Mouse (Mus musculus): ENCODE measurements around the gene Itgbl1. TPM values are rescaled to one million over a fixed set of nuclear protein-coding genes. Genes with fewer than 3 reads are reported as not detected.

Gene Itgbl1
- not detected in 2 replicates for polyA plus RNA-seq (2012)

GRCm38 (mm10) chr14:123659921-123660385, at the start of gene Itgbl1:
Itgbl1 (plus strand) TSS chr14:123659971.

GRCm38 (mm10) chr14:123626501-123627179, 33.1 kb upstream of the Itgbl1 start, which contains the start of gene Nalcn:
Nalcn (minus strand) TSS chr14:123627144.

Other genes with a start within 250 kb of the Itgbl1 start
- 0.02 TPM in 1 of 2 replicates, not detected in the other for gene Nalcn, start 32.8 kb upstream of the Itgbl1 start, polyA plus RNA-seq (2012)

All from megakaryocyte-erythroid progenitor cell, adult 5 weeks (primary cell).